Mouse (Mus musculus): ENCODE results near the gene Ly6g6f. TPM values are rescaled to one million over a fixed set of nuclear protein-coding genes. Genes with fewer than 3 reads are reported as not detected.

Ly6g6f gene
- polyA plus RNA-seq, 1 experiment: 0.05 TPM

- TF ChIP-seq GATA1 (IDR thresholded peaks at IDR 0.05; ENCODE audit: low read length): no peak
These were observed 33.1 kb downstream of the Ly6g6f start for GRCm38 (mm10) chr17:35052271-35052798.

DNA sequence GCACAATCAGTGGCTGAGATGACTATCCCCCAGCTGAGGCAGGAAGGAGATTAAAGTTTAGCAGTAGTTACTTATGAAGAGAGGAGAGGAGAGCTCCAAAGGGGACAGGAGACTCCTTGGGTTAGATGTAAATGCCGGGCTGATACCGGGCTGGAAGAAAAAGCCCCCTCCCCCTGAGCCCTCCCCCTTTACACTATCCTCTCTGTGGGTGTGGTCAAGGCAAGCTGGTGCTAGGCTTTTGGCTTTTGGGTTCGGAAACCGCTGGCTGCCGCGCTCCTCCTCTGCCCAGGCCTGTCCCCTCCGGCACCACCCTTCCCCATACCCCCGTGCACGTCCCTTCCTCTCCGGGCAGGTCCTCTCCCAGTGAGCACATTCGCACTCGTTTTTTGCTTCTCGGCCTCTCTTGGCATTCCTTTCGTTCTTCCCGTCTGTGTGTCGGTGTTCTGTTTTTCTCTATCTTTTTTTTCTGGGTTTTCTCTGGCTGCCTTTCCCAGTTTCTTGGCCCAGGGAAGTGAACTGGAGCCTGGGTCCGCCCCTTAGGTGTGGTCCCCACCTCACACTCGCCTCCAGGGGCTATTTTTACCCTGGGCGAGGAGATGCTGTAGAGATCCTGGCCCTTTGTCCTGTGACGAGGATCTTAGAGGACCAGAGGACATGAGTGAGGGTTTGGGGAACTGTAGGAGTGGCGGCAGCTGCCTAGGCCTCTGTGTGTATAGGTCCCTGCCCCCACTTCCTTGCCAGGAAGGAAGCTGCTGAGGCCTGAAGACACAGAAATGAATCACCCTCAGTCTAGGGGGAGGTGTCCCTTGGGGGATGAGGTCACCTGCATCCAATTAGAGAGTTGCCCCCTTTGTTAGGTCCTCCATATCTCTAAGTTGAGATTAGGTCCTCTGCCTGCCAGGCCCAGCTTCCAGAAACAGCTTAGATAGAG is 34.0 kb downstream of the Ly6g6f start:
- no peak for TF ChIP-seq GATA1 (IDR thresholded peaks at IDR 0.05; ENCODE audit: low read length)

DNA sequence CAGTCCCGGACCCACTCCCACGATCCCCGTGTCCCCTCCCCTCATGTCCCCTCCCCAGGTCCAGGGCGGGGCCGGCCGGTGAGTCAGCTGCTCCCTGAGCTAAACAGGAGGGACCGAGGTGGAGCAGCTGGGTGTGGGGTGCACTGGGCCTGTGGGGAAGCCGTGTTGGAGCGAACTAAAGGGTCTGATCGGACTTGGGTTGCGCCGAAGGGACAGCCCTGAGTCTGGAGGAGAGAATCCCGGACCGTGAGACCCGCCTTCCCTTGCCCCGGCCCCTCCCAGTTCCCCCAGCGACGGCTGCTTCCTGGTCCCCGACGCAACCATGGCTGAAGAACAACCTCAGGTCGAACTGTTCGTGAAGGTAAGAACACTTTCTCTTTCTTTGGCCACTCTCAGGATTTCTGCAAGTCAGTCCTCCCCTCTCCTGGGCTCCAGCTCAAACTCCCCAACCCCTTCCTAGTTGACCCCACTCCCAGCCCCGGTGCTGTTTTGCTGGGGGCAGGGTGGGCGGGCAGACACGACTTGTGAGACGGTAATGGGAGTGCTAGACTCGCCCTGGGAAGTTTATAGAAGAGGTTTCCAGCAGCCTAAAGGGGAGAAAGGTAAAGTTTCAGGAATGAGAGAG is 35.2 kb downstream of the Ly6g6f start:
- TF ChIP-seq GATA1 (IDR thresholded peaks at IDR 0.05; ENCODE audit: low read length): no peak

GRCm38 (mm10) chr17:35049561-35050016 is 35.8 kb downstream of the Ly6g6f start, which contains the start of gene Clic1:
Gene Clic1 (plus strand): TSS chr17:35049966.
- TF ChIP-seq GATA1 (IDR thresholded peaks at IDR 0.05; ENCODE audit: low read length): no peak

- TF ChIP-seq GATA1 (IDR thresholded peaks at IDR 0.05; ENCODE audit: low read length): no peak
These were observed 36.4 kb downstream of the Ly6g6f start for GRCm38 (mm10) chr17:35048932-35049440.

GRCm38 (mm10) chr17:35048149-35048931 is 37.1 kb downstream of the Ly6g6f start:
- TF ChIP-seq GATA1 (IDR thresholded peaks at IDR 0.05; ENCODE audit: low read length): no peak

- TF ChIP-seq GATA1 (IDR thresholded peaks at IDR 0.05; ENCODE audit: low read length): no peak
These were observed 37.7 kb downstream of the Ly6g6f start for GRCm38 (mm10) chr17:35047688-35048087.

- TF ChIP-seq GATA1 (IDR thresholded peaks at IDR 0.05; ENCODE audit: low read length): no peak
These were observed 38.5 kb downstream of the Ly6g6f start, which contains the start of gene Msh5 for GRCm38 (mm10) chr17:35046681-35047455. Gene Msh5 (minus strand): TSS chr17:35046745.

- no peak for TF ChIP-seq GATA1 (IDR thresholded peaks at IDR 0.05; ENCODE audit: low read length)
These were observed 39.4 kb downstream of the Ly6g6f start for GRCm38 (mm10) chr17:35045807-35046680.

DNA sequence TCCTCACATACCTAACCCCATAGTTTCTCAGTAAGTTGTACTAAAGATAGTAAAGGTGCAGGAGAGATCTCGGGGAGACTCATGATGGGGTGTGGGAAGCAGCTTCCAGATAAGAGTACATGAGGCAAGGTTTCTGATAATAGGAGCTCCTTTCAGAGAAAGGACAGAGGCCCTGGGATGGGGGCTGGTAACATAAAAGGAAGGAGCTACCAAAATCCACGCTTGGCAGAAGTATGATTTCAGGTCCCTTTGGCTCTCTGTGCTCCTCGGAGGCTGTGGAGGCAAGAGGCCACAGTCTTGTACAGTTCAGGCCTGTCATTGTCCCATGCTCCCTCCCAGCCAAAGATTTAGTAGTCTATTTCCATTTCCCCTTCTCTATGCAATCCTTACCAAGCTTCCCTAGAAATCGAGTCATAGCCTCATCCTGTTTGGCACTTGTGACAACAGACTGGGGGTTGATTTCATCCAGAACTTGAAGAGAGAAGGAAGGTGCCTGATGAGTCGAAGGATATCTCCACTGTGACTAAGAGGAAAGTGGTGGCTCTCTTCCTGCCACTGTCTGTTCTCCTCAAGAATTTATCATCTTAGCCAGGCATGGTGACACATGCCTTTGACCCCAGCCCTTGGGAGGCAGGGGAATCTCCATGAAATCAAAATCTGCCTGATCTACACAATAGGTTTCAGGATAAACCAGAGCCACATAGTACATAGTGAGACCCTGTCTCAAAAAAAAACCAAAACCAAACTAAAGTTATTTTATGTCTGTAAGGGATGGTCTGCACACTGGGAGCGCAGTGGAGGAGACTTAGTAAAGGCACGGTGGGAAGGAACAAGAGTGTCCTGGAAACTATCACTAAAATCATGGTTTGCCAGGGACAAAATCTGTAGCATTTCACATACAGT is 40.3 kb downstream of the Ly6g6f start:
- TF ChIP-seq GATA1 (IDR thresholded peaks at IDR 0.05; ENCODE audit: low read length): peak; percentile 25

DNA sequence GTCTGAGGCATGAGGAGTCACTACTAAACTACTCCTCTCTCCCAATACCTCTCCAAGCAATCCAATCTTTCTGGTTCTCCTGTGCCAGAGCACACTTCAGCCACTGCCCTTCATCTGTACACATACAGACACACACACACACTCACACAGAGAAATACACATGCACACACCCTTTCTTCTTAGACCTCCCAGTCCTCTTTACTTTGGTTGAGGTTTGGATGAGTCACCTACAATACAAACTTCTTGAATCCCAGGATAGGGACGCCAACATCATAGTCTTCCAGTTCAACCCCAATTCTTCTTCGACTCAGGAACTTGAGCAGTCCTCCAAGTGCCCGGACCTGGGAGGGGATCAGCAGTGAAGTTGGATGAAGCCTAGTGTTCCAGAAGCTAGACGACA is 41.6 kb downstream of the Ly6g6f start:
- TF ChIP-seq GATA1 (IDR thresholded peaks at IDR 0.05; ENCODE audit: low read length): no peak

- TF ChIP-seq GATA1 (IDR thresholded peaks at IDR 0.05; ENCODE audit: low read length): no peak
These were observed 46.1 kb downstream of the Ly6g6f start for GRCm38 (mm10) chr17:35039121-35039873.

All from G1E-ER4 (cell line).